ENCODE assay signal across 8 mouse cellular contexts in genomic region chr14:99931879-99932278, GRCm38 (mm10).
A peak's percentile ranks its signal among the peaks of the same experiment; 100 is the strongest.
DNase-seq lines count a peak whose midpoint lies in the region; ATAC-seq lines count a peak whose summit lies in the region.

No protein-coding gene starts in this region.

- no peak overlapping the region for H3K4me3 ChIP-seq in forebrain, embryonic 10.5 days

- H3K36me3 ChIP-seq in forebrain, embryonic 10.5 days (replicated peaks) = no peaks in the 10 kb centered on the region

- H3K27me3 ChIP-seq in forebrain, embryonic 10.5 days (ENCODE audit: poor library complexity, severe bottlenecking) = no peaks in the 10 kb centered on the region

- H3K27ac ChIP-seq in forebrain, embryonic 10.5 days = no peak overlapping the region; the same call in 1 of the 2 replicates

- WGBS in forebrain, embryonic 10.5 days = 17% methylated on average over 4 of the region's 4 CpGs

- no peaks in the 10 kb centered on the region; the same call in 1 of the 2 replicates for H3K4me1 ChIP-seq in forebrain, embryonic 10.5 days

- peak; percentile 40 to 52; a peak in 2 of 4 replicates for ATAC-seq in hematopoietic stem cell, adult 5-6 weeks (replicated peaks in 1 of 2; ENCODE audit: insufficient read depth in 1 of 2, low FRiP score in 2 of 2, low TSS enrichment in 1 of 2, low read depth in 1 of 2, poor library complexity in 2 of 2, severe bottlenecking in 2 of 2)
- no peak for ATAC-seq in monocyte, adult 5-6 weeks (replicated peaks; ENCODE audit: insufficient number of reproducible peaks, low FRiP score, low TSS enrichment, poor library complexity, severe bottlenecking)

- peak; percentile 72 for DNase-seq in MN1 (ENCODE audit: low spot score)
- peak; percentile 1 for DNase-seq in c-Kit-negative CD71-positive TER-119-positive erythroid progenitor cells, embryonic 14.5 days (ENCODE audit: low read depth, low spot score)
- peak; percentile 61 for DNase-seq in forebrain, embryonic 10.5 days (ENCODE audit: extremely low spot score, low spot score)
- DNase-seq in layer of hippocampus, adult 8-10 months (ENCODE audit: low spot score in 2 of 2) = peak; percentile 52 to 82
- peak; percentile 59 for DNase-seq in lung, postnatal 25 days (ENCODE audit: low spot score)
- peak; percentile 90 to 91 for DNase-seq in right cerebral cortex, adult 2 months (ENCODE audit: low spot score in 2 of 2)

- no peaks in the 10 kb centered on the region for H3K9me3 ChIP-seq in forebrain, embryonic 10.5 days

Comparison
In these comparisons a context has a peak if more than half of its experiments do, and no peak if none do; other contexts are left out.
1. DNase-seq: peak in every context shown above with its lines; median percentile 90 in right cerebral cortex, adult 2 months; 72 in MN1; 67 in layer of hippocampus, adult 8-10 months; 61 in forebrain, embryonic 10.5 days; 59 in lung, postnatal 25 days; 1 in c-Kit-negative CD71-positive TER-119-positive erythroid progenitor cells, embryonic 14.5 days.